Mouse (Mus musculus): ENCODE measurements at regions not wholly inside any gene's neighbourhood (a gene's known extent, or its start where the extent isn't known, plus 50 kb on each side); places are given as distances from the start of the nearest gene placed in this dataset.

DNA sequence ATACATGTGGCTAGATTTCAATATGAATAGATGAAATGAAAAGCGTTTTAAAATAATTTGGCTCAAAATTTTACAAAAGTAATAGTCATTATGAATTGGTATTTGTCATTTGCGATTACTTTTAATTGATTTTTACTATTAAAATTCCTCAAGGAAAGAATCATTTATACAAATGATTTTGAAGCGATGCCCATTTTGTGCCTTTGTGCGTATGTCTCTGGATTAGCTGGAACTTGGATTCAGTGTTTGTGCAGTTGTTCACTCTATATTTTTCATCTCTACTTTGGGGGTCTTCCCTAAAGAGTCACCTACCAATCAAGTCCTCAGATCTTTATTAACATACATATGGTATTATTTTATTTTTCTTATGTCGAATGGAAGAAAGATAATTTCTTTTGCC is 274.3 kb downstream of the Ptprc start:
- no peaks in the 10 kb centered on the region for H3K36me3 ChIP-seq (ENCODE audit: control insufficient read depth in 1 of 2, insufficient read depth in 2 of 2, low read length in 2 of 2)
- H3K9ac ChIP-seq (ENCODE audit: control insufficient read depth, low read depth, low read length, poor library complexity, severe bottlenecking) = no peak overlapping the region
- H3K9me3 ChIP-seq (replicated peaks; ENCODE audit: insufficient read depth, low read length) = no peaks in the 10 kb centered on the region
- H3K27ac ChIP-seq (ENCODE audit: control insufficient read depth, low read depth, low read length) = no peak overlapping the region
- H3K27me3 ChIP-seq (ENCODE audit: control insufficient read depth in 1 of 2, insufficient read depth in 2 of 2, low read length in 2 of 2) = no peaks in the 10 kb centered on the region
- DNase-seq (ENCODE audit: low read depth, low spot score) = no peak
- no peaks in the 10 kb centered on the region for H3K4me1 ChIP-seq (ENCODE audit: control insufficient read depth in 1 of 2, insufficient read depth in 2 of 2, low read length in 2 of 2)
- no peak overlapping the region for H3K4me3 ChIP-seq (ENCODE audit: control insufficient read depth in 1 of 2, insufficient read depth in 1 of 2, low read depth in 2 of 2, low read length in 2 of 2)
- no peak for TF ChIP-seq JUND (IDR thresholded peaks at IDR 0.05; ENCODE audit: low read depth, low read length)
- TF ChIP-seq GABPA (IDR thresholded peaks at IDR 0.05; ENCODE audit: low read depth, low read length) = no peak
- TF ChIP-seq NELFE (IDR thresholded peaks at IDR 0.05; ENCODE audit: low read depth, low read length) = no peak
- no peak for TF ChIP-seq CTCF (IDR thresholded peaks at IDR 0.05 in 2 of 3, conservative IDR thresholded peaks at IDR 0.05 in 1 of 3; ENCODE audit: control insufficient read depth in 1 of 3, insufficient read depth in 1 of 3, low read depth in 2 of 3, low read length in 3 of 3, poor library complexity in 1 of 3, severe bottlenecking in 1 of 3)
- no peak for TF ChIP-seq SIN3A (IDR thresholded peaks at IDR 0.05; ENCODE audit: low read length)
- no peak for TF ChIP-seq RCOR1 (IDR thresholded peaks at IDR 0.05; ENCODE audit: low read depth, low read length)
- TF ChIP-seq MAX (IDR thresholded peaks at IDR 0.05; ENCODE audit: low read length) = no peak
- TF ChIP-seq POLR2A (IDR thresholded peaks at IDR 0.05; ENCODE audit: control insufficient read depth in 1 of 2, insufficient read depth in 1 of 2, low read depth in 1 of 2, low read length in 2 of 2, poor library complexity in 1 of 2) = no peak
- TF ChIP-seq KAT2A (conservative IDR thresholded peaks at IDR 0.05; ENCODE audit: low read depth, low read length) = no peak
- no peak for TF ChIP-seq CHD2 (IDR thresholded peaks at IDR 0.05; ENCODE audit: low read length)
- no peak for TF ChIP-seq ZC3H11A (IDR thresholded peaks at IDR 0.05; ENCODE audit: low read depth, low read length)
- TF ChIP-seq TAL1 (IDR thresholded peaks at IDR 0.05; ENCODE audit: low read length) = no peak
- TF ChIP-seq MAFK (IDR thresholded peaks at IDR 0.05; ENCODE audit: borderline replicate concordance, low read depth, low read length) = no peak
- H3K79me2 ChIP-seq (ENCODE audit: control insufficient read depth, insufficient read depth, low read length, poor library complexity) = no peaks in the 10 kb centered on the region

DNA sequence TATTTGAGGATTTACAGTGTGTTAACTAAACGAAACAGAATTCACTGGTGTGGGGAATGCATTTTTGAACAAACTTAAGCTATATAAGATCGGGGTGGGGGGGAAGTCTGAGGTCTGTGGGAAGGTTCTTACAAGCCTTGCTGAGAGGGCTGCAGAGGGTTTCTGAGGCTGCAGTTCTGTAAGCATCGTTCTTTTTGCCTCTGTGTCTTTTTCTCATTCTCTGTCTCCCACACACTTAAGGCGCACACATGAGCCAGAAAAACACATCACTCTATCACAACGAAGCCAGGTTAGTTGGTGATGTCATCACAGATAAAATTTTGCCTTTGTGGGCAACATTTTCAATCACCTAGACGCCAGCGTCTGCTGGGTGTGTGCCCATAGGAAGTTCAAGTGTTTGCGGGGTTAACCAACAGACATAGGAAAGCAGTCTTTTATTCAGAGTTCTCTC is 274.9 kb downstream of the Ptprc start:
- H3K4me1 ChIP-seq (ENCODE audit: control insufficient read depth in 1 of 2, insufficient read depth in 2 of 2, low read length in 2 of 2) = no peaks in the 10 kb centered on the region
- no peak overlapping the region for H3K4me3 ChIP-seq (ENCODE audit: control insufficient read depth in 1 of 2, insufficient read depth in 1 of 2, low read depth in 2 of 2, low read length in 2 of 2)
- H3K9ac ChIP-seq (ENCODE audit: control insufficient read depth, low read depth, low read length, poor library complexity, severe bottlenecking) = no peak overlapping the region
- H3K9me3 ChIP-seq (replicated peaks; ENCODE audit: insufficient read depth, low read length) = no peaks in the 10 kb centered on the region
- DNase-seq (ENCODE audit: low read depth, low spot score) = no peak
- H3K36me3 ChIP-seq (ENCODE audit: control insufficient read depth in 1 of 2, insufficient read depth in 2 of 2, low read length in 2 of 2) = no peaks in the 10 kb centered on the region
- no peak overlapping the region for H3K27ac ChIP-seq (ENCODE audit: control insufficient read depth, low read depth, low read length)
- no peaks in the 10 kb centered on the region for H3K79me2 ChIP-seq (ENCODE audit: control insufficient read depth, insufficient read depth, low read length, poor library complexity)
- no peaks in the 10 kb centered on the region for H3K27me3 ChIP-seq (ENCODE audit: control insufficient read depth in 1 of 2, insufficient read depth in 2 of 2, low read length in 2 of 2)
- TF ChIP-seq ZC3H11A (IDR thresholded peaks at IDR 0.05; ENCODE audit: low read depth, low read length) (no peak), TCF12 (IDR thresholded peaks at IDR 0.05; ENCODE audit: low read depth, low read length) (no peak), KAT2A (conservative IDR thresholded peaks at IDR 0.05; ENCODE audit: low read depth, low read length) (no peak), ZMIZ1 (IDR thresholded peaks at IDR 0.05; ENCODE audit: low read depth, low read length) (no peak), HCFC1 (IDR thresholded peaks at IDR 0.05; ENCODE audit: low read depth, low read length) (no peak), E2F4 (IDR thresholded peaks at IDR 0.05; ENCODE audit: borderline replicate concordance, low read depth, low read length) (no peak), RCOR1 (IDR thresholded peaks at IDR 0.05; ENCODE audit: low read depth, low read length) (no peak), POLR2AphosphoS5 (IDR thresholded peaks at IDR 0.05; ENCODE audit: borderline replicate concordance, low read depth, low read length) (no peak), MAZ (IDR thresholded peaks at IDR 0.05; ENCODE audit: low read depth, low read length) (no peak), GATA1 (IDR thresholded peaks at IDR 0.05; ENCODE audit: low read depth, low read length) (no peak), MXI1 (IDR thresholded peaks at IDR 0.05; ENCODE audit: low read depth, low read length) (no peak), MAFK (IDR thresholded peaks at IDR 0.05; ENCODE audit: borderline replicate concordance, low read depth, low read length) (no peak), POLR2A (IDR thresholded peaks at IDR 0.05; ENCODE audit: control insufficient read depth in 1 of 2, insufficient read depth in 1 of 2, low read depth in 1 of 2, low read length in 2 of 2, poor library complexity in 1 of 2) (no peak), USF1 (IDR thresholded peaks at IDR 0.05; ENCODE audit: low read depth, low read length) (no peak), UBTF (IDR thresholded peaks at IDR 0.05; ENCODE audit: borderline replicate concordance, insufficient read depth, low read depth, low read length) (no peak), RAD21 (IDR thresholded peaks at IDR 0.05; ENCODE audit: low read depth, low read length) (no peak)

Data from MEL (cell line).